Mouse (Mus musculus) cortical plate, adult 2 months (tissue): ENCODE data around the gene Snai3.

Source experiments
- CTCF ChIP-seq: fragments of 200-500 bp; IDR thresholded peaks from 2 replicates; pipeline ENCODE4 v1.5.1; 2011; ENCODE audit warnings: mild to moderate bottlenecking, control low read depth, low read length; ENCODE audit not compliant: insufficient read depth; ENCODE audit errors: extremely low read depth
- POLR2A ChIP-seq: fragments of 200-500 bp; IDR thresholded peaks from 2 replicates; pipeline ENCODE4 v1.6.1; 2011; ENCODE audit warnings: mild to moderate bottlenecking, low read length, control low read depth; ENCODE audit not compliant: insufficient read depth; ENCODE audit errors: extremely low read depth

GRCm38 (mm10) chr8:122461473-122462148 lies 1.1 kb upstream of the Snai3 start:
- TF ChIP-seq CTCF (no peak), POLR2A (no peak)
